Mouse (Mus musculus): ENCODE results near the gene Ttc7b. TPM values are rescaled to one million over a fixed set of nuclear protein-coding genes. Genes with fewer than 3 reads are reported as not detected.

Gene Ttc7b
- polyA plus RNA-seq, 1 experiment from 2014 or later = 29.4 TPM

DNA sequence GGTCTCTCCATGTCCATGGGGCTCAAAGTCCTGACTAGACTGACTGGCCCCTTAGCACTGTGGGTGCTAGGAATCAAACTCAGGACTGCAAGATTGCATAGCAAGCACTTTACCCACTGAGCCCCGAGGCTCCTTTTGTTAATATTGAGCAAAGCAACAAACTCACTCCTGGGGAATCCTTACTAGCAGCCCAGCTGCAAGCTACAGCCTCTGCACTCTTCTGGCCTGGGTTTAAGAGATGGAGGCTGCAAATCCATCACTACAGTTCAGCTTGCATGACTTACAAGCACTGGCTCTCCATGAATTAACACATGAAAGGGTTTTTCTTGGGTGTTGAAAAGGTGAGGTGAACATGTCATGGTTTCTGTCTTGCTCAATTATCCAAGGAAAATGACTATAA lies 142.8 kb downstream of the Ttc7b start:
- H3K27ac ChIP-seq = no peak overlapping the region
- H3K36me3 ChIP-seq (ENCODE audit: inconsistent target) = peaks cover 35% of the 10 kb centered on the region
- H3K79me2 ChIP-seq (ENCODE audit: inconsistent target) = no peaks in the 10 kb centered on the region
- H3K4me3 ChIP-seq (ENCODE audit: inconsistent target) = no peak overlapping the region
- 100% methylated on average over 1 of the region's 1 CpGs for WGBS (ENCODE audit: missing documents)

DNA sequence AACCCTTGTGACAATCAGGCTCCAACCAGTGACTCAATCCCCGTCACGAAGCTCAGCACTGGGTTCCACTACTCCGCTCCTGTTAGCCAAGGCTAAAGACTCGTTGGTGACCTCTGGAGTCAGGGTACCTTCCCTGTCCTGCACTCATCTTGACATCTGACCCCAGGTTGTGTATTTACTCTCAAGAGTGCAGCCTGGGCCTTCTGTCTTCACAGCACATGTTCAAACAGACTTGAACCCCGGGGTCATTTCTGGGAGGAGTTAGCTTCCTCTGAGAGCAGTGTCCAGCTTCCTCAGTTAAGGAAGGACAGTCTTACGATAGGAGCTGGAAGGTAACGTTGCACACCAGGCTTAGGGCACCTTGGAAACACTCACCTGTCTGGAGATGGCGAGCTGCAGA lies 144.8 kb downstream of the Ttc7b start:
- WGBS (ENCODE audit: missing documents) = 97% methylated on average over 8 of the region's 8 CpGs
- Histone ChIP-seq H3K27ac (no peak overlapping the region), H3K4me3 (ENCODE audit: inconsistent target) (no peak overlapping the region), H3K36me3 (ENCODE audit: inconsistent target) (peaks cover 48% of the 10 kb centered on the region), H3K79me2 (ENCODE audit: inconsistent target) (no peaks in the 10 kb centered on the region)

DNA sequence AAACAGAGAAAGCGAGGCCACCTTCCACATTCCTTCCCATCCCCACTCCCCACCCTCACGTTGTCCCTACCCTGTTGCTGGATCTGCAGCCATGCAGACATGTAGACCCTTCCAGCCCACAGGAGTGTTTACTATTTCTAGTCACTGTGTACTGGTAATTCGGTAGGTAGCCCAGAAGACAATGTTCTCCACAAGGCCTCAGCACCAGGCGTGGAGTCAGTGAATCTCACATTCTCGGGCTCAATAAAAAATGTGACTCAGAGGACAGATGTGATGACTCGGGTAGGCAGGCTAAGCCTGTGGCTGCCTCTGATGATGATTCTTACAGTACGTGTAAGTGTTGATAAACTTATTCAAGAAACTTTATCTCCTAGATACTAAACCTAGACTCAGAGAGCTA lies 147.8 kb downstream of the Ttc7b start:
- H3K27ac ChIP-seq = no peak overlapping the region
- 94% methylated on average over 7 of the region's 7 CpGs for WGBS (ENCODE audit: missing documents)
- no peaks in the 10 kb centered on the region for H3K79me2 ChIP-seq (ENCODE audit: inconsistent target)
- H3K36me3 ChIP-seq (ENCODE audit: inconsistent target) = peaks cover 71% of the 10 kb centered on the region
- no peak overlapping the region for H3K4me3 ChIP-seq (ENCODE audit: inconsistent target)

DNA sequence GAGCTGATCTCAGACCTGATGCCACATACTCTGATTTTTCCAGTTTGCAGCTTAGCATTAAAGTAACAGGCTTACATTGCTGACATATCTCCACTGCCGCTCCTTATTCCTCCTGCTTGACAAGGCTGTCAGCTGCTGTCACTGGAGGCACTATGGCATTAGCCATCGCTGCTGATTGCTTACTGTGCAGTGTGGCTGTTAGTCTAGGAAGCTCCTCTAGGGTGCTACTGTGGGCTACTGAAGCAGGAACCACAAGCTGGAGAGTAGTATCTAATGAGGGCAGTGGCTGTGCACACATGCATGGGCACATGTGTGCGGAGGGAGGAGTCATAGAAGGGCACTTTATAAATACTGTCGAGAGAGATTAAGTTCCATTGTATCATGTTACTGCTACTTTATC lies 148.6 kb downstream of the Ttc7b start:
- H3K27ac ChIP-seq = no peak overlapping the region
- H3K36me3 ChIP-seq (ENCODE audit: inconsistent target) = peaks cover 71% of the 10 kb centered on the region
- no peaks in the 10 kb centered on the region for H3K79me2 ChIP-seq (ENCODE audit: inconsistent target)
- WGBS (ENCODE audit: missing documents) = 93% methylated on average over 4 of the region's 4 CpGs
- H3K4me3 ChIP-seq (ENCODE audit: inconsistent target) = no peak overlapping the region

DNA sequence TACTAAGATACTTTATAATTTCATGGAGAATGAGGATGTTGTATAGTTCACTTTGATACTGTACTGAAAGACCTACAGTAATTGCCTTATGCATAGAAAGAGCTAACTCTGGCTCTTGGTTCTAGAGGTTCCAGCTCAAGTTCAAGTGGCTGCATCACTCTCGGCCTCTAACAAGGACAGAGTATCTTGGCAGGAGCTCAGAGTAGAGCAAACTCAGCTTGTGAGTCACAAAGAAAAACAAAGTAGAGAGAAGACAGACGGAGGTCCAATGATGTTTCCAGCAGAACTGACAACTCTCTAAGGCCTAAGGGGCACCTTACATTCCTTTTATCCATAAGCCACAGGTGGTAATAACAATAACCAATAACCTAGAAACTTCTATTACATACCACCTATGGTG lies 150.8 kb downstream of the Ttc7b start:
- 86% methylated on average over 2 of the region's 2 CpGs for WGBS (ENCODE audit: missing documents)
- Histone ChIP-seq H3K36me3 (ENCODE audit: inconsistent target) (peaks cover 68% of the 10 kb centered on the region), H3K79me2 (ENCODE audit: inconsistent target) (no peaks in the 10 kb centered on the region), H3K4me3 (ENCODE audit: inconsistent target) (no peak overlapping the region), H3K27ac (no peak overlapping the region)

DNA sequence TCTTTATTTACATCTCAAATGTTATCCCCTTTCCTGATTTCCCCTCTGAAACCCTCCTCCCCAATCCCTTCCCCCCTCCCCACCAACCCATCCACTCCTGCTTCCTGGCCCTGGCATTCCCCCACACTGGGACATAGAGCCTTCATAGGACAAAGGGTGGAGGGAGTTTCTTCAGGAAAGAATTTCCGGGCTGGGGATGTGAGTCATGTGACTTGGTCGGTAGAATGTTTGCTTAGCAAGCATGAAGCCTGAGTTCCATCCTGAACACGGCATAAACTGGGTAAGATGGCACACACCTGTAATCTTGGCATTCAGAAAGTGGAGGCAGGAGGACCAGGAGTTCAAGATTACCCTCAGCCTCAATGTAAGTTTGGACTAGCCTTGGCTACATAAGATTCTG lies 151.4 kb downstream of the Ttc7b start:
- H3K4me3 ChIP-seq (ENCODE audit: inconsistent target) = no peak overlapping the region
- H3K36me3 ChIP-seq (ENCODE audit: inconsistent target) = peaks cover 62% of the 10 kb centered on the region
- no peaks in the 10 kb centered on the region for H3K79me2 ChIP-seq (ENCODE audit: inconsistent target)
- H3K27ac ChIP-seq = no peak overlapping the region
- WGBS (ENCODE audit: missing documents) = 97% methylated on average over 3 of the region's 3 CpGs

DNA sequence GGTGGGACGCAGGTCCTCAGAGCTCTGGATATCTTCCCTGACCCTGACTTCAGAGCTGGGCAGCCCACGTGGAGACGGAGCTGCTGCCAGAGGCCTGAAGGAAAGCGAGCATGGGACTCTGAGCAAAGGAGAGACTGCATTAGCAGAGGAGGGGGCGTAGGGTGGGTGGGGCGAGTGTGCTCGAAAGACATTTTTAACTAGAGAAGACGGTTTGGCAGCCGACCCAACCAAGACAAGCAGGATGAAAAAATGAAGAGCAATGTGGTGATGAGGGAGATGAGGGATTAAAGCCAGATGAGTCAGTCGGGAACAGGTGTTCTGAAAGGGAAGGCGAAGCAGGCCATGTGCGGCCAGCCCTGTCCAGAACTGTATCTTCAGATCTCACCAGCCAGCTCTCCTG lies 159.3 kb downstream of the Ttc7b start:
- H3K27ac ChIP-seq = no peak overlapping the region
- peaks cover 19% of the 10 kb centered on the region; the same call in 1 of the 2 replicates for H3K36me3 ChIP-seq (ENCODE audit: inconsistent target)
- no peak overlapping the region for H3K4me3 ChIP-seq (ENCODE audit: inconsistent target)
- H3K79me2 ChIP-seq (ENCODE audit: inconsistent target) = no peaks in the 10 kb centered on the region
- WGBS (ENCODE audit: missing documents) = 98% methylated on average over 12 of the region's 12 CpGs

DNA sequence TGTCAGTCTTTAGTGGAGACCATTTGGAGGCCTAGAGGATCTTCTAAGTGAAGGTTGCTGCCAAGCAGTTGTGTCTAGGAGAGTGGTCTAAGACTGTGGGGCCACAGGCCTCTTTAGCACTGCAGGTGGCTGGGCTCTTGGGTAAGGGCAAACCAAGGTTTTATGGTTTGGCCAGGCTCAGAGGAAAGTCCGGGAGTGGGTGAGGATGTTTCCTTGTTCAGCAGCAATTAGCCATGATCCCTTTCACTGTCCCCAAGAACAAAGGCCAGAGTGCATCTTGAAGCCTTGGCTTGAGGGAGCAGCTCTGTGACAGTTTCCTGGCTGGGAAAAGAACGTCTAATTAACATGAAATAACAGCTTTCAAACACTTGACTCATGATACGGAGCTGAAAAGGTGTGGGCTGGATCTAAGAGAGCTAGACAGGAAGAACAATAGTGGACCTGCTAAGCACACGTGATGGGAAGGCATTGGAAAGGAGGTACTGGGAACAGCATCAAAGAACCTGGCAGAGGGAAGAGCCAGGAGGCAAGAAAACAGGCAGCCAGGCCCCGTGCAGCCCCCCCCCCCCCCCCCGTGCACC lies 162.5 kb downstream of the Ttc7b start:
- Histone ChIP-seq H3K36me3 (ENCODE audit: inconsistent target) (peaks cover 8% of the 10 kb centered on the region; the same call in 1 of the 2 replicates), H3K27ac (no peak overlapping the region), H3K4me3 (ENCODE audit: inconsistent target) (no peak overlapping the region), H3K79me2 (ENCODE audit: inconsistent target) (no peaks in the 10 kb centered on the region)
- WGBS (ENCODE audit: missing documents) = 91% methylated on average over 4 of the region's 6 CpGs

DNA sequence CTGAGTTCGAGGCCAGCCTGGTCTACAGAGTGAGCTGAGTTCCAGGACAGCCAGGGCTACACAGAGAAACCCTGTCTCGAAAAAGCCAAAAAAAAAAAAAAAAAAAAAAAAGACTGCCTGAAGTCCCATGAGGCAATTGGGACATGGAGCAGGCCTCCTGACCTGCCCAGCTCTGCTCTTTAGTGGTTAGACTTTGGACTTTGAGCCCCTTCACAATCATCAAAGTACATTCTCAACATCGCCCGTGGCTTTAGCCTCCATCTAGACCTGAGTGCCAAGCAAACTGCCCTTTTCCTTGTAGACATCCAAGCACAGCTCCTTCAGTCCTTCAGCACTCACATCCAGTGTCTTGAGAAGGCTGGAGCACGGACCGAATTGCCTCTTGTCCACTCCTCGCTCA lies 164.2 kb downstream of the Ttc7b start:
- WGBS (ENCODE audit: missing documents) = 98% methylated on average over 7 of the region's 7 CpGs
- no peaks in the 10 kb centered on the region for H3K79me2 ChIP-seq (ENCODE audit: inconsistent target)
- no peak overlapping the region for H3K27ac ChIP-seq
- H3K36me3 ChIP-seq (ENCODE audit: inconsistent target) = 0 out of 2 replicates have a peak, but pooled peaks cover 8% of the 10 kb centered on the region
- H3K4me3 ChIP-seq (ENCODE audit: inconsistent target) = no peak overlapping the region

DNA sequence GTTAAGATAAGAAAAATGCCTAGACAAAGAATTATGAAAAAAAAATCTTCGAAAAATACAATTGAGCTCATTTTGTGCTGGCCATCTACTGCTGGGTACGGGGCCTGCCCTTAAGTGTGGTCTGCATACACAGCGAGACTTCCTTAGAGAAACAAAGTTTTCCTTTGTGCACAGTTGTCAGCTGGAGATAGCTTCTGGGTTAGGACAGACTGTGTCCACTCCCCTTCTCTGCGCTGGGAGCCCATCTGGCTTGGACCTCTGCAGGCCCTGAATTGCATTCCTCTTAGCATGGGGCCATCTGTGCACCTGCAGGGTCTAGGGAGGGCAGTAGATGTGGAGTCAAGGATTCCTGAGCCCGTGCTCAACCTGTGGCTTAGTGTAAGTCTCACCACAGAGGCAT lies 165.1 kb downstream of the Ttc7b start:
- no peaks in the 10 kb centered on the region for H3K79me2 ChIP-seq (ENCODE audit: inconsistent target)
- H3K4me3 ChIP-seq (ENCODE audit: inconsistent target) = no peak overlapping the region
- 90% methylated on average over 5 of the region's 5 CpGs for WGBS (ENCODE audit: missing documents)
- H3K36me3 ChIP-seq (ENCODE audit: inconsistent target) = 0 out of 2 replicates have a peak, but pooled peaks cover 8% of the 10 kb centered on the region
- no peak overlapping the region for H3K27ac ChIP-seq

DNA sequence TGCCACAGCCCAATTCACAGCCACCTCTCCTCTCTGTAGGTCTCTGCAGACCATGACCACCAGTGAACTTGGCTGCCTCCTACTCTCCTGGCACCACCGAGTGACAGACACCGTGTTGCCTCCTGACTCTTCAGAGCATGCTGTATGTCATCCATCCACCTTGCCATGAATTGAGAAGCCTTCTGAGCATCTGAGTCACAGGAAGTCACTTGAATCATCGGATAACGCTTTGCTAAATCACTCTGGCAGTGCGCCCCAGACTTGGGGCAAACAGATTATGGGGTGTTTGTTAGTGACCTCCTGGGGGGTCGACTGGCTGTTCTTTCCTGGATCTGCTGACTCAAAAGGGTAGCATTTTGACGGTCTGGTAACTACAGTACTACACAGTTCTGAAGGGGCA lies 166.7 kb downstream of the Ttc7b start:
- Histone ChIP-seq H3K4me3 (ENCODE audit: inconsistent target) (no peak overlapping the region), H3K36me3 (ENCODE audit: inconsistent target) (0 out of 2 replicates have a peak, but pooled peaks cover 8% of the 10 kb centered on the region), H3K79me2 (ENCODE audit: inconsistent target) (no peaks in the 10 kb centered on the region), H3K27ac (no peak overlapping the region)
- WGBS (ENCODE audit: missing documents) = 84% methylated on average over 7 of the region's 7 CpGs

DNA sequence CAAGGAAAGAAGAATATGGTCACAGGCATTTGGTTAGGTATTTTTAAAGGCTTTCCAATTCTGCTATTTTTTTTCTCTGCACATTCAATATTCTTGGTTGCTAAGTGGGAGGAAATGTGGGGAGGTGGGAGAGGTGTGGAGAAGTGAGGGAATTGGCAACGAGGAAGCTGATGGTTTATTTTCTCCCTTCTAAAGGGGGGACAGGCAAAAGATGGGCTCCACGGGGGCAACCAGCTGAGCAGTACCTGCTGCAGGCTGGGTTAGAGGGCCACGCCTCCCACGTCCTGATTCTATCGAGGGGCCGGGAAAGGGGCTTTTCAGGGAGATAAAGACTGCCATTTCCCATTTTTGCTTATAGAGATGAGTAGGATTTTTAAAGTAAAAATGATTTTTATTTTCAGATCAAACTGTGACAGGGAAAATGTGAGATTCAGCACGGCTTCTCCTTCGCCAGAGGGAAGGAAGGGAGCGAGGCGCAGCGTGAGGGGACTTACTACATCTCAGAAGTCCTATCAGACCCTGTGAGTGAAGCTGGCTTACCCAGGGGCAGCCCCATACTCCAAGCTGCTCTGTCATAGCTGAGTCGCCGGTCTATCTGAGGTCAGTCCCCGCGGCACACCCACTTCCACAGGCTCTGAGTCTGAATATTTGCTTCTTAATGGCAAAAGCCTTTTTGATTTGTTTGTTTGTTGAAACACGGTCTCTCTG lies 167.4 kb downstream of the Ttc7b start:
- Histone ChIP-seq H3K4me3 (ENCODE audit: inconsistent target) (no peak overlapping the region), H3K27ac (no peak overlapping the region), H3K79me2 (ENCODE audit: inconsistent target) (no peaks in the 10 kb centered on the region), H3K36me3 (ENCODE audit: inconsistent target) (0 out of 2 replicates have a peak, but pooled peaks cover 8% of the 10 kb centered on the region)
- WGBS (ENCODE audit: missing documents) = 92% methylated on average over 16 of the region's 16 CpGs

DNA sequence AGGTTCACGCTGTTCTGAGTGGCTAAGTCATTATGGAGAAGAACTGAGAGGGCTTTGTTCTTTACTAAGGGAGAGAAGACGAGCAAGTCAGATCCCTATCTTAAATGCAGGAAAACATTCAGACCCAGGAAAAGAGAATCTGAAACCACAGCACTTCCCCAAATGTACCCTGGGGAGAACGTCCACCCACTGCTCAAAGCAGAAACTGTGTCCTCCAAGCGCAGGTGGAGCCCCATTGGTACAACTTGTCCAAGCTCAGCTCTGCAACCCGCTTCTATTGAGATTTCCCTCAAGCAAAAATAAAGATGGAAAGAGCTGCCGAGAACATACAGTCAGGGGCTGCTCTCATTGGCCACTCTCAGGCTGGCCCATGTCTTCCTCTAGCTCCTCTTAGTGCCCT lies 168.5 kb downstream of the Ttc7b start:
- Histone ChIP-seq H3K4me3 (ENCODE audit: inconsistent target) (no peak overlapping the region), H3K36me3 (ENCODE audit: inconsistent target) (no peaks in the 10 kb centered on the region; the same call in 1 of the 2 replicates), H3K27ac (no peak overlapping the region), H3K79me2 (ENCODE audit: inconsistent target) (no peaks in the 10 kb centered on the region)
- 55% methylated on average over 6 of the region's 6 CpGs for WGBS (ENCODE audit: missing documents)

DNA sequence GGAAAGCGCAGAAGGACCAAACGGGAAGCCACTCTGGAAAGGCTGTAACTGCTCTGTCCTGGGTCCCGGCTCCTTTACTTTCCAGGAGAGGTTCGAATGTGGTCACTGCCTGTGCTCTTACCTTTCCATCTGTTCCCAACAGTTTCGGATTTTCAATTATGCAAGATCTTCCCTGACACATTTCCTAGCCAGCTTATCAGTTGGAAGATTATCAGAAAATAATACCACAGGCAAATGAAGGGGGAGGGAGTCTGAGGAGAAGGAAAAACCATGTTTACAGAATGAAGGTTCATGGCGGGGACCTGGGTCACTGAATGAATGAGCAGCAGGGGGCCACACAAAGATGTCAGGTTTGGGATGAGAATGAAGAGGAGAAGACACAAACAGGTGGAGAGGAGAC lies 177.1 kb downstream of the Ttc7b start:
- Histone ChIP-seq H3K36me3 (ENCODE audit: inconsistent target) (peaks cover 15% of the 10 kb centered on the region; the same call in 1 of the 2 replicates), H3K79me2 (ENCODE audit: inconsistent target) (no peaks in the 10 kb centered on the region), H3K4me3 (ENCODE audit: inconsistent target) (no peak overlapping the region), H3K27ac (no peak overlapping the region)
- WGBS (ENCODE audit: missing documents) = 95% methylated on average over 6 of the region's 6 CpGs

DNA sequence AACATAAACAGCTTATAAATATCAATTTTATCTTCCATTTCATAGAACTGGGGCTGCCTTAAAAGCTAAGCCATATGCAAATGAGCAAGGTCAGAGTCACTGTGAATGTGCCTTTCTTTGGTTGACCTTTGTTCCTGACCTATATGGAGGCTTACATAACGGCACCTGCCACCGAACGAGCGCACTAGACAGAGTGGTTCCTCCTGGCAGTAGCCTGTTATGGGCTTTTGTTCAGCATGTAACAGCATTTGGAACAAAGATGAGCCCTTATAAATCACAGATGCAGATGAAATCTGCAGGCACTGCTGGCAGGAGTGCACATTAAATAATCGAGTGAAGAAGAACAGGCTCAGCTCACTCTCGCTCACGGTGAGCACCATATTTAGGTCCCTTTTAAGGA lies 179.0 kb downstream of the Ttc7b start:
- no peak overlapping the region for H3K4me3 ChIP-seq (ENCODE audit: inconsistent target)
- WGBS (ENCODE audit: missing documents) = 94% methylated on average over 7 of the region's 7 CpGs
- no peaks in the 10 kb centered on the region for H3K79me2 ChIP-seq (ENCODE audit: inconsistent target)
- no peak overlapping the region for H3K27ac ChIP-seq
- H3K36me3 ChIP-seq (ENCODE audit: inconsistent target) = peaks cover 15% of the 10 kb centered on the region; the same call in 1 of the 2 replicates
